Mouse (Mus musculus) forebrain, embryonic 14.5 days (tissue): ENCODE measurements around the gene Ntrk2. TPM values are rescaled to one million over a fixed set of nuclear protein-coding genes. Genes with fewer than 3 reads are reported as not detected.

Experiments
- ATAC-seq: fragments of 200-750 bp; cut with Nextera tagmentation; 2 replicates; pipeline ENCODE4 v1.8.0; 2017; ENCODE audit warnings: mild to moderate bottlenecking, moderate library complexity
- DNase-seq: peaks from one replicate; pipeline ENCODE4 v3.0.0-alpha.2; 2015; ENCODE audit warnings: low spot score
- H3K27ac ChIP-seq: fragments of 300-500 bp; sonication (generic); 2 replicates; pipeline ENCODE4 v1.5.1; 2014; ENCODE audit warnings: low read depth, mild to moderate bottlenecking, control low read depth, low read length, moderate library complexity
- H3K27me3 ChIP-seq: fragments of 300-500 bp; sonication (generic); replicated peaks from 2 replicates; pipeline ENCODE4 v1.6.1; 2014; ENCODE audit warnings: low read length, control low read depth, mixed read lengths; ENCODE audit not compliant: control insufficient read depth, insufficient read depth
- H3K36me3 ChIP-seq: fragments of 300-500 bp; sonication (generic); 2 replicates; pipeline ENCODE4 v1.6.1; 2014; ENCODE audit warnings: low read length, control low read depth; ENCODE audit not compliant: control insufficient read depth, insufficient read depth
- H3K4me1 ChIP-seq: fragments of 300-500 bp; sonication (generic); 2 replicates; pipeline ENCODE4 v1.6.1; 2014; ENCODE audit warnings: antibody characterized with exemption, low read length, control low read depth; ENCODE audit not compliant: control insufficient read depth, insufficient read depth
- H3K4me2 ChIP-seq: fragments of 300-500 bp; sonication (generic); 2 replicates; pipeline ENCODE4 v1.6.1; 2014; ENCODE audit warnings: mild to moderate bottlenecking, control low read depth, low read length
- H3K4me3 ChIP-seq: fragments of 300-500 bp; sonication (generic); 2 replicates; pipeline ENCODE4 v1.5.1; 2014; ENCODE audit warnings: low read depth, low read length, control low read depth
- H3K9ac ChIP-seq: fragments of 300-500 bp; sonication (generic); 2 replicates; pipeline ENCODE4 v1.6.1; 2014; ENCODE audit warnings: mild to moderate bottlenecking, low read length, control low read depth, moderate library complexity
- H3K9me3 ChIP-seq: fragments of 300-500 bp; sonication (generic); replicated peaks from 2 replicates; pipeline ENCODE4 v1.6.1; 2016; ENCODE audit warnings: low read length, control low read depth, mixed read lengths; ENCODE audit not compliant: control insufficient read depth
- WGBS: fragments of 180-500 bp; shearing (Covaris S2); extraction: QIAGEN DNeasy Blood & Tissue Kit; methylation state at CpG from one replicate; pipeline ENCODE4 v1.1.7; 2014; 5-methylcytosine and 5-hydroxymethylcytosine counted together
- polyA plus RNA-seq: library from polyadenylated mRNA; unstranded; fragments of >200 nt; fragmentation: Nextera tagmentation; extraction: Ambion mirVana; gene quantifications from 2 replicates; pipeline ENCODE4 v1.2.1, GENCODE M21; 2014

Ntrk2 gene
- polyA plus RNA-seq, 1 experiment from 2014 or later: 49.9 TPM

DNA sequence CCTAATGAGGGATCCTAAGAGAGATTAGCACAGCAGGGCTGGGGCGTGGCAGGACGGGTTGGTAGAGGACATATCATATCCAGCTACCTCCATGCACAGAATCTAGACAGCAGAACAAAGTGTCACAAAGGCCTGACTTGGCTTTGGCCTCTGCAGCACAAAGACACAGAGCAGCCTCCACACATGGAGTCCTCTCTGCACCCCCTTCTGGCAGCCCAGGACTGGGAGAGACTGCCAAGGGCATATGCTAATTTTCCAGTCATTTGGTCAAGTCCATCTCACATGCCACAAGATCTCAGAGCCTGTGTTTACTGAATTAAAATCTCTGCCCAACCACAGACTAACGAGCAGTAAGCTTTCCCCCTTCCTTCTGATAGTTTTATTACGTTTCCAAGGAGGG is 132.1 kb downstream of the Ntrk2 start:
- Histone ChIP-seq H3K9ac (no peak overlapping the region), H3K4me3 (no peak overlapping the region), H3K36me3 (no peaks in the 10 kb centered on the region), H3K27me3 (no peaks in the 10 kb centered on the region), H3K9me3 (no peaks in the 10 kb centered on the region), H3K27ac (no peak overlapping the region), H3K4me1 (peaks cover 12% of the 10 kb centered on the region), H3K4me2 (no peak overlapping the region)
- WGBS: 53% methylated on average over 4 of the region's 4 CpGs
- 0 out of 2 replicates have a peak, but pooled peaks have one; percentile 48 for ATAC-seq
- DNase-seq: no peak

- Histone ChIP-seq H3K4me1 (peaks cover 9% of the 10 kb centered on the region; the same call in 1 of the 2 replicates), H3K27ac (no peak overlapping the region), H3K36me3 (no peaks in the 10 kb centered on the region), H3K9ac (no peak overlapping the region), H3K4me3 (no peak overlapping the region), H3K9me3 (no peaks in the 10 kb centered on the region), H3K27me3 (no peaks in the 10 kb centered on the region), H3K4me2 (no peak overlapping the region)
- ATAC-seq (no peak), DNase-seq (no peak)
- WGBS: 91% methylated on average over 6 of the region's 6 CpGs
Observed at GRCm38 (mm10) chr13:58940208-58940607, 133.8 kb downstream of the Ntrk2 start.

DNA sequence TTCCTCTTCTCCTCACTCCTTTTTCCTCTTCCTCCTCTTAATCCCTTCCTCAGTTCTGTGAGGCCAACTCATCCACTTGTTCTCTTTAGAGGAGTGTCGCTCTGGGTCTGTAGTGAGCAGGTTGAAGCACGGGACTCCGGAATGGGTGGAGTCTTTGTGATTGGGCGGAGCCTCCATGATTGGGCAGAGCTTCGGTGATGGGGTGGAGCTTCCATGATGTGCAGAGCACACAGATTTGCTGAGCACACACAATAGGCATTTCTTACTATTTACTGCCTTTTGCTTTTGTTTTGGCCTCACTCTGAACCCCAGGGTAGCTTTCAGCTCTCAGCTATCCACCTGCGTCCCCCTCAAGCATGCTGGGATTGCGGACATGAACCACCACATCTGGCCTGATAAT is 134.4 kb downstream of the Ntrk2 start:
- Histone ChIP-seq H3K4me1 (peaks cover 5% of the 10 kb centered on the region; the same call in 1 of the 2 replicates), H3K4me2 (no peak overlapping the region), H3K9me3 (no peaks in the 10 kb centered on the region), H3K36me3 (no peaks in the 10 kb centered on the region), H3K9ac (no peak overlapping the region), H3K4me3 (no peak overlapping the region), H3K27ac (no peak overlapping the region), H3K27me3 (no peaks in the 10 kb centered on the region)
- ATAC-seq (no peak), DNase-seq (no peak)
- 48% methylated on average over 7 of the region's 7 CpGs for WGBS

DNA sequence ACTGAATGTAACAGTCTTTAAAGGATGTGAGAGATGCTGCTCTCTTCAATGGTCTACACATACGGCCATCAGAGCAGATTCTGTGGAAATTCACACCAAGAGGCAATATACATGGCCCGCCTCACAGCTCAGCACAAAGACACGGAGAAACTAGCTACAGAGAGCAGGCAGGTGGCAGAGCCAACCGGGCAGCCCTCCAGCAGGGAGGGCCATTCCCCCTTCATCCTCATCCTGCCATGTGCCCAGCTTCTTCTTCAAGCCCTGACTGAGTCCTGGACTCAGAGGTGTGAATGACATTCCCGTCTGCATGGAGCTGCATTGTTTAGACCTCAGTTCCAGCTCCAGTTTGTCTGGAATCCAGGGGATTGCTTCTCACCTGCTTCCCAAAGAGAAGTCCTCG is 139.4 kb downstream of the Ntrk2 start:
- 71% methylated on average over 6 of the region's 6 CpGs for WGBS
- no peak for DNase-seq
- ATAC-seq: no peak

DNA sequence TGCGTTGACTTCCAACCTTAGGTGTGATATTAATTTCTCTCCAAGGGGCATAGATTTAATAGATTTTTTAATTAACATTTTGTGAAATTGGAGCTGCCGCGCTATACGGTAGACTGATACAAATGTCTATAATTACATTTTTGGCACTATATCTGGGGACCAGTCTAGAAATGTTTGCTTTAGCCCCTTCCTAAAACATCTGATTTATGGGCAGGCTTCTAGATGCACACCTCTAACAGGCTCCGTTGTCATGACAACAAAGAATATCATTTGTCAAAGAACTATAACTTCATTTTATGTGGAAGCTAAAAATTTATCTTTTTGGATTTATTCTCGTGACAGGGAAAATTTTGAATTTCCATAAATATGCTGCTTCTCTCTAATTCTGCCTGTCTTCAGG is 140.2 kb downstream of the Ntrk2 start:
- Histone ChIP-seq H3K9ac (no peak overlapping the region), H3K4me1 (no peaks in the 10 kb centered on the region), H3K4me3 (no peak overlapping the region), H3K27ac (no peak overlapping the region), H3K9me3 (no peaks in the 10 kb centered on the region), H3K36me3 (no peaks in the 10 kb centered on the region), H3K4me2 (no peak overlapping the region), H3K27me3 (no peaks in the 10 kb centered on the region)
- DNase-seq (no peak), ATAC-seq (no peak)
- WGBS: 90% methylated on average over 6 of the region's 6 CpGs

More for the DNA sequence above, 139.4 kb downstream of the Ntrk2 start:
- Histone ChIP-seq H3K9me3 (no peaks in the 10 kb centered on the region), H3K4me3 (no peak overlapping the region), H3K27me3 (no peaks in the 10 kb centered on the region), H3K36me3 (no peaks in the 10 kb centered on the region), H3K4me1 (no peaks in the 10 kb centered on the region), H3K9ac (no peak overlapping the region), H3K27ac (0 out of 2 replicates have a peak overlapping the region, but pooled peaks have one; percentile 11), H3K4me2 (no peak overlapping the region)

DNA sequence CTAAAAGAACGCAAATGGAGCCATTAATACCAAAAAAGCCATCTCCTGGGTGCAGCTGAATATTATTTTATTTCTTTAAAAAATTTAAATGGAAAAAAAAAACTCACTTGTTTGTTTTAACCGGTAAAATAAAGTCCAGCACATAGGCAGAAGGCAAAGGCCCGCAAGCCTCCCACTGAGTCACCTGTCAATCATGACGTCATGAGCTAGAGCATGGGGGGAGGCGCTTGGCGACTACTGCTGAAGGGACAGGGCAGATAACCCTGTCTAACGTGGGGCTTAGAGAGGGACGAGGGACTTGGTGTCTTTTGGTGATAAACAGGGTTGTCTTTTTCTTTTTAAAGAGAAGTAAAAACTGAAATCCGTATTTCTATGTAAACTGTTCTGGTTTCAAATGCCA is 140.7 kb downstream of the Ntrk2 start:
- no peak overlapping the region for H3K27ac ChIP-seq
- 41% methylated on average over 9 of the region's 9 CpGs for WGBS

DNA sequence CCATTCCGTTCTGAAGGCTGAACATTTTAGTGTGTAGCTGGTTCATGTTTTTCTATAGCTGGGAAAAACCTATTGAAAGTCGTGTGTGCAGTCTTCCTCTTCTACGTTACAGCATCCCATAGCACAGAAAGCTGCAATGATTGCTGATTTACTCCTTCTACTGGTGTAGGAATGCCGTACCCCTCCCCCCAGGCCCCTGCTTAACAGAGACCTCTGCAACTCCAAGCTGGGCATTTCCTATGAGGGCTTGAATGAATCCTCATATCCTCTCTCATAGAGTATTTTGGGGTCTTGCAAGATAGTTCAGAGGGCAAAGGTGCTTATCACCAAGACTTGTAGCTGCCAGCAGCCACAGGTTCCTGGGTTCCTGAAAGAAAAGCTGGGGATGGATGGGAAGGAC is 148.0 kb downstream of the Ntrk2 start:
- DNase-seq: no peak
- no peaks in the 10 kb centered on the region for H3K36me3 ChIP-seq
- no peak for ATAC-seq
- H3K9me3 ChIP-seq: no peaks in the 10 kb centered on the region
- no peak overlapping the region for H3K4me3 ChIP-seq
- 21% methylated on average over 4 of the region's 4 CpGs for WGBS
- peaks cover 4% of the 10 kb centered on the region; the same call in 1 of the 2 replicates for H3K4me1 ChIP-seq
- no peak overlapping the region for H3K9ac ChIP-seq
- no peak overlapping the region for H3K4me2 ChIP-seq
- no peak overlapping the region for H3K27ac ChIP-seq
- no peaks in the 10 kb centered on the region for H3K27me3 ChIP-seq

More for the DNA sequence above, 140.7 kb downstream of the Ntrk2 start:
- DNase-seq (no peak), ATAC-seq (no peak)
- no peaks in the 10 kb centered on the region for H3K36me3 ChIP-seq
- no peak overlapping the region for H3K9ac ChIP-seq
- no peak overlapping the region for H3K4me3 ChIP-seq
- H3K4me1 ChIP-seq: no peaks in the 10 kb centered on the region
- no peaks in the 10 kb centered on the region for H3K9me3 ChIP-seq
- no peak overlapping the region for H3K4me2 ChIP-seq
- H3K27me3 ChIP-seq: no peaks in the 10 kb centered on the region

DNA sequence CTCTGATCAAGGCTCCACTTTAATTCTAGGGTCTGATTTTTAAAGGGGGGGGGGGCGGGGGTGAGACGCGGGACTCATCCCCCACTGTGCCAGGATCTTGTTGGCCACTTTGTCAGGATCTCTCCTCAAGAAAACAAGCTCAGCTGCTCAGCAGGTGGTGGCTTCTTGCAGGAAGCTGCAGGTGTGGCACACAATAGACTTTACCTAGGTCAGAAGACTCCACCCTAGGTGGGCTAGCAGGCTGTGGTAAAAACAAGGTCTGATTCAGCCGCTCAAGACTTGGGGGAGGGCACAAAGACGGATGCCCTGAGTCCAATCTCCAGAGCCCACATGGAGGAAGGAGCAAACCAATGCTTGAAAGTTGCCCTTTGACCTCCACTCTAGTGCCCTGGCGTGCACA is 148.4 kb downstream of the Ntrk2 start:
- ATAC-seq: no peak

GRCm38 (mm10) chr13:58955237-58955777 is 148.9 kb downstream of the Ntrk2 start:
- Histone ChIP-seq H3K36me3 (no peaks in the 10 kb centered on the region), H3K9me3 (no peaks in the 10 kb centered on the region), H3K27me3 (no peaks in the 10 kb centered on the region), H3K27ac (peak overlapping the region; percentile 9; the same call in 1 of the 2 replicates), H3K4me1 (peaks cover 4% of the 10 kb centered on the region; the same call in 1 of the 2 replicates), H3K4me2 (no peak overlapping the region), H3K9ac (no peak overlapping the region), H3K4me3 (no peak overlapping the region)
- DNase-seq (no peak), ATAC-seq (peak; percentile 70)
- 45% methylated on average over 8 of the region's 8 CpGs for WGBS

More for the DNA sequence above, 148.4 kb downstream of the Ntrk2 start:
- no peaks in the 10 kb centered on the region for H3K9me3 ChIP-seq
- no peak overlapping the region for H3K27ac ChIP-seq
- no peak overlapping the region for H3K4me2 ChIP-seq
- no peaks in the 10 kb centered on the region for H3K36me3 ChIP-seq
- no peak overlapping the region for H3K4me3 ChIP-seq
- no peak for DNase-seq
- H3K4me1 ChIP-seq: peaks cover 4% of the 10 kb centered on the region; the same call in 1 of the 2 replicates
- H3K9ac ChIP-seq: no peak overlapping the region
- WGBS: 19% methylated on average over 6 of the region's 6 CpGs
- no peaks in the 10 kb centered on the region for H3K27me3 ChIP-seq
